Mouse (Mus musculus): ENCODE results near the gene Snapc2. TPM values are rescaled to one million over a fixed set of nuclear protein-coding genes. Genes with fewer than 3 reads are reported as not detected.

Gene Snapc2
- polyA plus RNA-seq, 1 experiment: 44.1 TPM

GRCm38 (mm10) chr8:4258233-4258632 lies 5.4 kb downstream of the Snapc2 start:
- TF ChIP-seq CEBPB (IDR thresholded peaks at IDR 0.05; ENCODE audit: low read depth): no peak
- TF ChIP-seq MAX (IDR thresholded peaks at IDR 0.05): peak; percentile 56
- TF ChIP-seq CTCF (IDR thresholded peaks at IDR 0.05; ENCODE audit: control insufficient read depth, insufficient read depth, insufficient read length): peak; percentile 97
- Histone ChIP-seq H3K79me3 (ENCODE audit: low read depth) (peaks cover 10% of the 10 kb centered on the region), H3ac (ENCODE audit: control insufficient read depth, insufficient read length, low read depth) (peak overlapping the region; percentile 69), H3K27me3 (ENCODE audit: control insufficient read depth, insufficient read depth, insufficient read length) (no peaks in the 10 kb centered on the region), H3K79me2 (ENCODE audit: control insufficient read depth, insufficient read depth) (peaks cover 20% of the 10 kb centered on the region), H3K36me3 (ENCODE audit: control insufficient read depth, insufficient read depth) (peaks cover 54% of the 10 kb centered on the region), H3K4me3 (ENCODE audit: insufficient read depth, poor library complexity, severe bottlenecking) (peak overlapping the region; percentile 53)

GRCm38 (mm10) chr8:4258678-4259077 lies 5.8 kb downstream of the Snapc2 start:
- TF ChIP-seq FOSL1 (IDR thresholded peaks at IDR 0.05; ENCODE audit: insufficient read depth, low read length, poor library complexity, severe bottlenecking) (no peak), CTCF (IDR thresholded peaks at IDR 0.05; ENCODE audit: control insufficient read depth, insufficient read depth, insufficient read length) (no peak), MYOD1 (IDR thresholded peaks at IDR 0.05; ENCODE audit: control insufficient read depth, insufficient read length, low read depth) (no peak), CEBPB (IDR thresholded peaks at IDR 0.05; ENCODE audit: low read depth) (no peak), MYOG (IDR thresholded peaks at IDR 0.05; ENCODE audit: control insufficient read depth, extremely low read depth, insufficient read length) (no peak), USF1 (IDR thresholded peaks at IDR 0.05; ENCODE audit: low read depth) (no peak), MAX (IDR thresholded peaks at IDR 0.05) (no peak)
- Histone ChIP-seq H3ac (ENCODE audit: control insufficient read depth, insufficient read length, low read depth) (peak overlapping the region; percentile 69), H3K27me3 (ENCODE audit: control insufficient read depth, insufficient read depth, insufficient read length) (no peaks in the 10 kb centered on the region), H3K79me2 (ENCODE audit: control insufficient read depth, insufficient read depth) (peaks cover 16% of the 10 kb centered on the region), H3K36me3 (ENCODE audit: control insufficient read depth, insufficient read depth) (peaks cover 59% of the 10 kb centered on the region), H3K4me3 (ENCODE audit: insufficient read depth, poor library complexity, severe bottlenecking) (peak overlapping the region; percentile 53), H3K79me3 (ENCODE audit: low read depth) (peaks cover 8% of the 10 kb centered on the region)

GRCm38 (mm10) chr8:4259125-4259804 lies 6.4 kb downstream of the Snapc2 start, which contains the start of gene Ctxn1:
Gene Ctxn1 (minus strand): TSS chr8:4259274.
- H3K4me3 ChIP-seq (ENCODE audit: insufficient read depth, poor library complexity, severe bottlenecking): peak within 1 kb of the TSS; percentile 53
- no peaks in the 10 kb centered on the region for H3K27me3 ChIP-seq (ENCODE audit: control insufficient read depth, insufficient read depth, insufficient read length)
- H3K36me3 ChIP-seq (ENCODE audit: control insufficient read depth, insufficient read depth): peaks cover 62% of the 10 kb centered on the region
- H3K79me3 ChIP-seq (ENCODE audit: low read depth): peaks cover 3% of the 10 kb centered on the region
- TF ChIP-seq MYOG (IDR thresholded peaks at IDR 0.05; ENCODE audit: control insufficient read depth, extremely low read depth, insufficient read length) (no peak), MAX (IDR thresholded peaks at IDR 0.05) (no peak), CTCF (IDR thresholded peaks at IDR 0.05; ENCODE audit: control insufficient read depth, insufficient read depth, insufficient read length) (no peak), FOSL1 (IDR thresholded peaks at IDR 0.05; ENCODE audit: insufficient read depth, low read length, poor library complexity, severe bottlenecking) (no peak), CEBPB (IDR thresholded peaks at IDR 0.05; ENCODE audit: low read depth) (no peak), MYOD1 (IDR thresholded peaks at IDR 0.05; ENCODE audit: control insufficient read depth, insufficient read length, low read depth) (no peak), USF1 (IDR thresholded peaks at IDR 0.05; ENCODE audit: low read depth) (no peak)
- peaks cover 10% of the 10 kb centered on the region for H3K79me2 ChIP-seq (ENCODE audit: control insufficient read depth, insufficient read depth)
- H3ac ChIP-seq (ENCODE audit: control insufficient read depth, insufficient read length, low read depth): peak within 1 kb of the TSS; percentile 69

GRCm38 (mm10) chr8:4259805-4260170 lies 6.9 kb downstream of the Snapc2 start:
- Histone ChIP-seq H3K27me3 (ENCODE audit: control insufficient read depth, insufficient read depth, insufficient read length) (no peaks in the 10 kb centered on the region), H3ac (ENCODE audit: control insufficient read depth, insufficient read length, low read depth) (no peak overlapping the region), H3K79me2 (ENCODE audit: control insufficient read depth, insufficient read depth) (peaks cover 5% of the 10 kb centered on the region), H3K79me3 (ENCODE audit: low read depth) (no peaks in the 10 kb centered on the region), H3K36me3 (ENCODE audit: control insufficient read depth, insufficient read depth) (peaks cover 62% of the 10 kb centered on the region), H3K4me3 (ENCODE audit: insufficient read depth, poor library complexity, severe bottlenecking) (no peak overlapping the region)
- no peak for TF ChIP-seq USF1 (IDR thresholded peaks at IDR 0.05; ENCODE audit: low read depth)
- TF ChIP-seq CTCF (IDR thresholded peaks at IDR 0.05; ENCODE audit: control insufficient read depth, insufficient read depth, insufficient read length): no peak
- no peak for TF ChIP-seq MYOG (IDR thresholded peaks at IDR 0.05; ENCODE audit: control insufficient read depth, extremely low read depth, insufficient read length)
- no peak for TF ChIP-seq CEBPB (IDR thresholded peaks at IDR 0.05; ENCODE audit: low read depth)
- TF ChIP-seq FOSL1 (IDR thresholded peaks at IDR 0.05; ENCODE audit: insufficient read depth, low read length, poor library complexity, severe bottlenecking): no peak
- no peak for TF ChIP-seq MAX (IDR thresholded peaks at IDR 0.05)
- TF ChIP-seq MYOD1 (IDR thresholded peaks at IDR 0.05; ENCODE audit: control insufficient read depth, insufficient read length, low read depth): no peak

- Histone ChIP-seq H3K27me3 (ENCODE audit: control insufficient read depth, insufficient read depth, insufficient read length) (no peaks in the 10 kb centered on the region), H3K4me3 (ENCODE audit: insufficient read depth, poor library complexity, severe bottlenecking) (no peak overlapping the region), H3K79me2 (ENCODE audit: control insufficient read depth, insufficient read depth) (no peaks in the 10 kb centered on the region), H3K36me3 (ENCODE audit: control insufficient read depth, insufficient read depth) (peaks cover 75% of the 10 kb centered on the region), H3K79me3 (ENCODE audit: low read depth) (no peaks in the 10 kb centered on the region), H3ac (ENCODE audit: control insufficient read depth, insufficient read length, low read depth) (no peak overlapping the region)
- TF ChIP-seq MYOG (IDR thresholded peaks at IDR 0.05; ENCODE audit: control insufficient read depth, extremely low read depth, insufficient read length) (no peak), CEBPB (IDR thresholded peaks at IDR 0.05; ENCODE audit: low read depth) (no peak), FOSL1 (IDR thresholded peaks at IDR 0.05; ENCODE audit: insufficient read depth, low read length, poor library complexity, severe bottlenecking) (no peak), MAX (IDR thresholded peaks at IDR 0.05) (no peak), MYOD1 (IDR thresholded peaks at IDR 0.05; ENCODE audit: control insufficient read depth, insufficient read length, low read depth) (no peak), CTCF (IDR thresholded peaks at IDR 0.05; ENCODE audit: control insufficient read depth, insufficient read depth, insufficient read length) (no peak), USF1 (IDR thresholded peaks at IDR 0.05; ENCODE audit: low read depth) (no peak)
These were observed 10.4 kb downstream of the Snapc2 start for GRCm38 (mm10) chr8:4263105-4263791.

All from C2C12 (cell line).